Mouse (Mus musculus) lung, postnatal 0 days (tissue): ENCODE data around the gene Syndig1.

ENCODE experiments used
- CTCF ChIP-seq: IDR thresholded peaks from 2 replicates; pipeline ENCODE4 v1.5.1; 2016; ENCODE audit warnings: antibody characterized with exemption, mild to moderate bottlenecking
- EP300 ChIP-seq: IDR thresholded peaks from 2 replicates; pipeline ENCODE4 v1.6.1; 2016; ENCODE audit warnings: antibody characterized with exemption, mild to moderate bottlenecking, control low read depth

DNA sequence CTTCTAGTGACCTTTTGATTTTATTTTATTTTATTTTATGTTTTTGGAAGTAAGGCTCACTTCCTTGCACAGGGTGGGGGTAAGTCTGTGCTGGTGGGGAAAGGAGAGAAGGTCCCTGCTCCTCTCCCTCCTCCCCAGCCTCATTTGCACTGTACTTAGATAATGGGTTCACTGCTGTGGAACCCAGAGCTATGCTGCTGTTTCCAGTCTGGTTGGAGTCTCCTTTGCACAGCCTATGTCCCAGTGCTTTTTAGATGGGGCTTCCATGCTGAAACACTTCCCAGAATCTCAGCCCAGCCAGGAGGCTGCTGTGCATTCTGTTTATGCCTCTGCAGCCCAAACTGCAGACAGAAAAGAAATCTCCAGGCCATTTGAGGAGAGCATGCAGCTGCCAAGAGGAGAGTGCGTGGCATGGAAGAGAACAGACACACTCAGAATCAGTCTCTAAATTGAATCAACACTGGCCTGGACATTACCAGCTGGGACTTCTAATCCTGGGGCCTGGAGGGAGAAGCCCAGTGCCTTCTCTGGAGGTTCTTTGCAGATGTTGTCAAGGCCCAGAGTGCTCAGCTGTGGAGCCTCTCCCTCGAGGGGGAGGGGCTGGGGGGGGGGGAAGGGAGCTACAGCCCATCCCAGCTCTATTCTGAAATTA is 104.4 kb downstream of the Syndig1 start:
- TF ChIP-seq CTCF: no peak
- no peak for TF ChIP-seq EP300
